Mouse (Mus musculus) kidney, postnatal 0 days (tissue): ENCODE measurements around the gene Ube2q2. TPM values are rescaled to one million over a fixed set of nuclear protein-coding genes. Genes with fewer than 3 reads are reported as not detected.
A peak's percentile ranks its signal among the peaks of the same experiment; 100 is the strongest.
"Not testable (repeated sequence)": the region's sequence is repeated elsewhere in the genome, so short reads cannot be mapped to it uniquely, and the experiment has no call there.

ENCODE experiments used
- ATAC-seq: fragments of 200-750 bp; cut with Nextera tagmentation; replicated peaks from 2 replicates; pipeline ENCODE4 v1.8.0; 2017; ENCODE audit warnings: low read depth, moderate number of reproducible peaks, moderate TSS enrichment, moderate library complexity; ENCODE audit not compliant: low FRiP score
- DNase-seq: peaks from one replicate; pipeline ENCODE4 v3.0.0-alpha.2; 2016; ENCODE audit warnings: low spot score
- H3K27ac ChIP-seq: fragments of 300-500 bp; sonication (generic); 2 replicates; pipeline ENCODE4 v1.5.1; 2014; ENCODE audit warnings: mild to moderate bottlenecking
- H3K27me3 ChIP-seq: fragments of 300-500 bp; sonication (generic); 2 replicates; pipeline ENCODE4 v1.6.1; 2014; ENCODE audit warnings: low read length, mixed read lengths; ENCODE audit not compliant: insufficient read depth
- H3K36me3 ChIP-seq: fragments of 300-500 bp; sonication (generic); 2 replicates; pipeline ENCODE4 v1.6.1; 2014; ENCODE audit warnings: low read length, mixed read lengths; ENCODE audit not compliant: insufficient read depth
- H3K4me1 ChIP-seq: fragments of 300-500 bp; sonication (generic); replicated peaks from 2 replicates; pipeline ENCODE4 v1.6.1; 2014; ENCODE audit warnings: antibody characterized with exemption, low read length, mixed read lengths; ENCODE audit not compliant: insufficient read depth
- H3K4me2 ChIP-seq: fragments of 300-500 bp; sonication (generic); 2 replicates; pipeline ENCODE4 v1.6.1; 2014; ENCODE audit warnings: mild to moderate bottlenecking, low read length, moderate library complexity, mixed read lengths
- H3K4me3 ChIP-seq: fragments of 300-500 bp; sonication (generic); replicated peaks from 2 replicates; pipeline ENCODE4 v1.5.1; 2014; ENCODE audit warnings: low read depth, low read length
- H3K9ac ChIP-seq: fragments of 300-500 bp; sonication (generic); 2 replicates; pipeline ENCODE4 v1.6.1; 2014; ENCODE audit warnings: low read depth, low read length
- H3K9me3 ChIP-seq: fragments of 300-500 bp; sonication (generic); replicated peaks from 2 replicates; pipeline ENCODE4 v1.6.1; 2016; ENCODE audit warnings: low read length, inconsistent platforms, mixed read lengths
- CTCF ChIP-seq: IDR thresholded peaks from 2 replicates; pipeline ENCODE4 v1.5.1; 2016; ENCODE audit warnings: antibody characterized with exemption, low read depth, mild to moderate bottlenecking, moderate library complexity
- WGBS: fragments of 180-500 bp; shearing (Covaris S2); extraction: QIAGEN DNeasy Blood & Tissue Kit; methylation state at CpG from one replicate; pipeline ENCODE4 v1.1.7; 2014; 5-methylcytosine and 5-hydroxymethylcytosine counted together
- polyA plus RNA-seq: library from polyadenylated mRNA; unstranded; fragments of >200 nt; fragmentation: Nextera tagmentation; extraction: Ambion mirVana; gene quantifications from 2 replicates; pipeline ENCODE4 v1.2.1, GENCODE M21; 2015

Ube2q2 gene
- polyA plus RNA-seq: 29.7 and 30.5 TPM in 2 replicates

GRCm38 (mm10) chr9:55148854-55149498 lies at the start of gene Ube2q2:
Gene Ube2q2 (plus strand): TSS chr9:55148854.
- ATAC-seq: peak; percentile 82
- Histone ChIP-seq H3K4me2 (peak within 1 kb of the TSS; percentile 91), H3K9me3 (no peaks in the 10 kb centered on the region), H3K27me3 (no peaks in the 10 kb centered on the region), H3K27ac (peak within 1 kb of the TSS; percentile 88), H3K9ac (peak within 1 kb of the TSS; percentile 93), H3K4me1 (0 out of 2 replicates have a peak, but pooled peaks cover 3% of the 10 kb centered on the region), H3K36me3 (no peaks in the 10 kb centered on the region), H3K4me3 (peak within 1 kb of the TSS; percentile 89)
- under 1% methylated on average over 48 of the region's 81 CpGs for WGBS
- DNase-seq: peak; percentile 79
- TF ChIP-seq CTCF: peak; percentile 2; the same call in 1 of the 2 replicates

DNA sequence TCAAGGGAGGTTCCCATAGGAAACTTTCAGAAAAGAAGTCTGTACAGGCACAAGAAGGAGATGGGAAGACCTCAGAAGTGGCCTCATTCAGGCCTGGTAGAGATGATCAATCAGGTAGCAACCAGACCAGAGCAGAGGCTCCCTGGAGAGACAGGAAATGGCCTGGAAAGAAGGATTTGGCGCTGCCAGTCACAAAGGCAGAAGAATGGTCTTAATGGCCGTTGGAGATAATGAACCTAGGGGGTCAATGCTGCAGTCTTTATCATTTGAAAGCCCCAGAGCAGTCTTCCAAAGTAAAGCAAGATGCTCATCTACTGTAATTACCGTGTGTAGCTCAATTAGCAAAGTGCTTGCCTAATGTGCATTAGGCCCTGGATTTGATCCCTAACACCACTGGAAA lies 47.5 kb upstream of the Ube2q2 start:
- 24% methylated on average over 3 of the region's 3 CpGs for WGBS
- Histone ChIP-seq H3K9ac (no peak overlapping the region), H3K4me2 (no peak overlapping the region), H3K27ac (no peak overlapping the region), H3K36me3 (no peaks in the 10 kb centered on the region), H3K4me3 (no peak overlapping the region), H3K27me3 (no peaks in the 10 kb centered on the region), H3K4me1 (no peaks in the 10 kb centered on the region), H3K9me3 (no peaks in the 10 kb centered on the region)
- TF ChIP-seq CTCF: no peak
- DNase-seq: no peak
- ATAC-seq: no peak

DNA sequence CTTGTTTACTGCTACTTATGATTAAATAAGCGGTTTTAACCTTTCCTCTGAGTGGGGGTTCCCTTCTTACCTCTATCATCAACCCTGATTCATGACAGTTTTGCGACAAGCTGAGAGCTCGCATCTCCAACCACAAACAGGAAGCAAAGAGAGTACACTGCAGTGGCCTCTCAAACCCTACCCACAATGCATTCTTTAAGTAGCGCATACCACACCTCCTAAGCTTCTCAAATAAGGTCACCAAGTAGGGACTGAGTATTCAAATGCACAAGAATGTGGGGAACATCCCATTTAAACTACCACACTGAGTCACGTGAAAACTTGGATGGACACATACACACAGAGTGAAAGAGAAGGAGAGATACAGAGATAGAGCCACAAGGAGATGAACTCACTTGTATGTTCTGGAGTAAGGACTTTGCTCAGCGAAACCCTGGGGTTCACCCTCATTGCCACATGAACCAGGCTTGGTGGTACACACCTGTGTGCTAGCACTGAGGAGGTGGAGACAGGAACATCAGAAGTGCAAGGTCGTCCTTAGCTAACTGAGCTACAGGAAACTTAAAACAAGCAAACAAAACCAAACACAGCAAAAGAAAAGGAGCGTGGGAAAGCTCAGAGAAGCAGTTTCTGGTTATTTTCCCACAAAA lies 46.3 kb upstream of the Ube2q2 start:
- Histone ChIP-seq H3K36me3 (no peaks in the 10 kb centered on the region), H3K27ac (no peak overlapping the region), H3K27me3 (no peaks in the 10 kb centered on the region), H3K9me3 (no peaks in the 10 kb centered on the region), H3K4me3 (no peak overlapping the region), H3K4me2 (no peak overlapping the region), H3K4me1 (no peaks in the 10 kb centered on the region), H3K9ac (no peak overlapping the region)
- ATAC-seq (no peak), DNase-seq (no peak)
- WGBS: 90% methylated on average over 8 of the region's 8 CpGs
- no peak for TF ChIP-seq CTCF

- Histone ChIP-seq H3K27me3 (no peaks in the 10 kb centered on the region), H3K36me3 (no peaks in the 10 kb centered on the region), H3K4me3 (no peak overlapping the region), H3K9me3 (no peaks in the 10 kb centered on the region), H3K4me2 (no peak overlapping the region), H3K4me1 (no peaks in the 10 kb centered on the region), H3K27ac (no peak overlapping the region), H3K9ac (no peak overlapping the region)
- TF ChIP-seq CTCF: no peak
- no peak for DNase-seq
- 92% methylated on average over 5 of the region's 5 CpGs for WGBS
- ATAC-seq: no peak
Observed at GRCm38 (mm10) chr9:55102931-55103630, 45.6 kb upstream of the Ube2q2 start.

DNA sequence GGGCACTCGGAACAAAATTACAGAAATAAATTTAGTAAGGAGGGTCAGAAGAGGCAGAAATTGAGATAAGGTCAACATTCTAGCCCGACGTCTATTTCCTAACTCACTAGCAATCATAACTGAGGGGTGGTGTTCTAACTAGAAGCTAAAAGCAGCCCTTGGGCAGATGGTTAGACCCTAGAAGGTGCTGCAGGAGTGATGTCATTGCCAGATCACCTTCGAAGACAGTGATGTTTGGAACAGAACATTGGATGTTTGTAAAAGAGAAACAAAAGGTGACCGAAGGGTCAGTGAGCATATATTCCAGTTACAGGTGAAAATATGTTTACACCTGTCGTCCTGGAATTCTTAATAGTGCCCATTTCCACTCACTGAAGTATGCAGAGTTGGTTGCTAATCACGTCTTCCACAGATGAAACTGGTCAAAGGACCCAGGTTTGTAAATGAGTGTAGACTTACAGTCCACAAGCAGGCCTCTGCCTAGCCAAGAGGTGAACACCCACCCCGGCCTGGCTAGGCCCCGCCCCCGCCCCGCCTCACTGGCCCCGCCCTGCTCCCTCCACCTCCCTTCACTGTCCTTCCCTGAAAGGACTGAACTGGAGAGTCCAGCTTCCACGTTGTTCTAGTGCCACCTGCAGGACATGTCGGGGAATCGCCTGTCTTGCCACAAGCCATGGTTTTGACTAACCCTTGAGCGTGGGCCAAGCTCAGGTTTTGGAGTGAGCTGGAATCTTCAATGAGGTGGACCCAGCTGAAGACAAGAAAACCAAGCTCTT lies 38.4 kb upstream of the Ube2q2 start:
- no peak overlapping the region for H3K27ac ChIP-seq
- H3K4me2 ChIP-seq: no peak overlapping the region
- no peak overlapping the region for H3K9ac ChIP-seq
- no peaks in the 10 kb centered on the region for H3K36me3 ChIP-seq
- peak; percentile 93 for DNase-seq
- H3K9me3 ChIP-seq: no peaks in the 10 kb centered on the region
- ATAC-seq: peak; percentile 90
- TF ChIP-seq CTCF: peak; percentile 92
- no peaks in the 10 kb centered on the region for H3K4me1 ChIP-seq
- WGBS: 30% methylated on average over 16 of the region's 16 CpGs
- H3K4me3 ChIP-seq: no peak overlapping the region
- H3K27me3 ChIP-seq: no peaks in the 10 kb centered on the region

GRCm38 (mm10) chr9:55110835-55111217 lies 37.8 kb upstream of the Ube2q2 start:
- not testable (repeated sequence) for H3K27ac ChIP-seq, H3K9ac ChIP-seq, H3K36me3 ChIP-seq, H3K4me3 ChIP-seq, ATAC-seq, H3K27me3 ChIP-seq, H3K4me2 ChIP-seq, DNase-seq, H3K9me3 ChIP-seq, H3K4me1 ChIP-seq
- WGBS: 10% methylated on average over 2 of the region's 3 CpGs
